Mouse (Mus musculus): ENCODE data around the gene Zfp991.
"Not testable (repeated sequence)": the region's sequence is repeated elsewhere in the genome, so short reads cannot be mapped to it uniquely, and the experiment has no call there.

Gene Zfp991

DNA sequence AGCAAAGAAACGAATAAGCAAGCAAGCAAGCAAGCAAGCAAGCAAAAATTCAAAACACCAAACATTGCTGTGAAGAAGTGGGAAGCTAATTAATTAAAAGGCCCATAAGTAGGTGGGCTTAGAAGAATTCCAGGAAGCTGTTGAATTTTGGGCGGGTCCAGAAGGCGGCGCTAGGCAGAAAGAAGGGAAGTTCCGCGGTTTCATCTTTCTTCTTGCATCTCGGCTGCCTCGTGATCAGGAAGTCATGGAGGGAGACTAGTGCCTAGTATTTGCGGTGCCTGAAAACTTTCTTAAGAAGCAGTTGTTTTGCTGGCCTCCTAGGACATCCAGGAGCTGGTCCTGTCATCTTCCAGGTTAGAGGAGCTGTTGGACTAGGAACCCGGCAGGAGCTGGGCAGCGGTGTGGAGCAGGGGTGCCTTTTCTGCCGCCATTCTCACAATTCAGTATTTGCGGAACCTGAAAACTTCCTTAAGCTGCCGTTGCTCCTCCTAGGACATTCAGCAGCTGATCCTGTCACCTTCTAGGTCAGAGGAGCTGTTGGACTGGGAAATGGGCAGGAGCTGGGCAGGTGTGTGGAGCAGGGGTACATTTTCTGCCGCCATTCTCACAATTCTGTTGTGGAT lies at the start of gene Zfp991:
TSS of gene Zfp991 (plus strand) at position 202 of the 623 bp plus-strand sequence.
- not testable (repeated sequence) for DNase-seq (ENCODE audit: low spot score)

DNA sequence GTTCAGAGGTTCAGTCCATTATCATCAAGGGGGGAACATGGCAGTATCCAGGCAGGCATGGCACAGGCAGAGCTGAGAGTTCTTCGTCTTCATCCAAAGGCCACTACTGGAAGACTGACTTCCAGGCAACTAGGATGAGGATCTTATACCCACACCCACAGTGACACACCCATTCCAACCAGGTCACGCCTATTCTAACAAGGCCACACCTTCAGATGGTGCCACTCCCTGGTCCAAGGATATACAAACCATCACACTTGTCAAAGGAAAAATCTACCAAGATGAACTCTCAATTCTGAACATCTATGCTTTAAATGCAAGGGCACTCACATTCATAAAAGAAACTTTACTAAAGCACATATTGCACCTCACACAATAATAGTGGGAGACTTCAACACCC lies 36.2 kb upstream of the Zfp991 start:
- DNase-seq (ENCODE audit: low spot score) = not testable (repeated sequence)

DNA sequence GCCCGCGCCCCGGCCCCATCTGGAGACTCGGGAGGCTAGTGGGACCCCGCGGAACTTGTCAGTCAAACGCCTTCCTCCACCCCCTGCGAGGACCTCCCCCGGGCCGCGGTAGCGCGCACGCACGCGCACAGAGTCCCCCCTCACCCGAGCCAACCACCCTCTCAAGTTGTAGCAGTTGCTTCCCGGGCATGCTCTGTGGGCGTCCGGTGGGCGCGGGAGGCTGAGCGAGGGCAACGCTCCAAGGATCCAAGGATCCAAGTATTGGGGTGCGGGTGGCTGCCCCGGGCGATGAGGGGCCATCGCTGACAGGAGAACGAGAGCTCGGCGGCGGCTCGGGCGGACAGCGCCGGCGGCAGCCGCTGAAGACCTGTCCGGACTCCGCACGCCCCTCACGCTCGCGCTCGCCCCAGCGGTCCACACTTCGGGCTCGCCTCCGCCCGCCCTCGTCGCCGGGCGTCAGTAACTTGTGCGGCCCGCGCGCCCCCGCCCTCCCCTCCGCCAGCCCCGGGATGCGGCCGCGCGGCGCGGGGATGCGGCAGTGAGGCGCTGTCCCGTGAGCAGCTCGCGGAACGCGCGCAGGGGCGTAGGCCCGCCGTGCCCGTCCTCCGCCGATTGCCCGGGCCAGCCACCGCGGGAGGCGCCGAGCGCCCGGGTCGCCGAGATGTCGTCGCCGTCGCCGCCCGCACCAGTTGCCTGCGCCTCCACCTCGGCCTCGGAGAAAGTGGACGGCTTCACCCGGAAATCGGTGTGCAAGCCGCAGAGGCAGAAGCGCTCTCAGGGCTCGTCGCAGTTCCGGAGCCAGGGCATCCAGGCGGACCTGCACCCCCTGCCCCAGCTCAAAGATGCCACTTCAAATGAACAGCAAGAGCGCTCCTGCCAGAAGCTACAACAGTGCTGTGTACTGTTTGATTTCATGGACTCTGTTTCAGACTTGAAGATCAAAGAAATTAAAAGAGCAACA lies 29.9 kb upstream of the Zfp991 start:
- not testable (repeated sequence) for DNase-seq (ENCODE audit: low spot score)

- DNase-seq (ENCODE audit: low spot score) = not testable (repeated sequence)
Measured at GRCm38 (mm10) chr4:147103814-147104213, 28.0 kb upstream of the Zfp991 start.

GRCm38 (mm10) chr4:147117839-147118238 lies 14.0 kb upstream of the Zfp991 start:
- not testable (repeated sequence) for DNase-seq (ENCODE audit: low spot score)

DNA sequence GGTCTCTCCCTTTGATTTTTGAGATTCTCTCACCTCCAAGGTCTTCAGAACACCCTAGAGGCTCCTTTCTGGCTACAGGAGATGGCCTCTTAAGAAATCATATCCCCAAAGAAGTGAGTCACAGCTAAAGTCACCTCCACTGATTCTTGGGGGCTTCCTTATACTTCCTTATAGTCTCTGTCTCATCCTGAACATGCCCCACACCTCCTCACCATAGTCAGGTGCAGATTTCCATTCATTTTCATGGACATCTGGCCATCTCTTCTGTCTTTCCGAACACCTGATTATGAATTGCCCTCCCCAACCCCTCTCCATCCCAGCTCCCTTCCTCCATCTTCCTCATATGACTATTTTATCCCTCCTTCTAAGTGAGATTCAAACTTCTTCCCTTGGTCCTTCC lies 9.6 kb upstream of the Zfp991 start:
- not testable (repeated sequence) for DNase-seq (ENCODE audit: low spot score)

DNA sequence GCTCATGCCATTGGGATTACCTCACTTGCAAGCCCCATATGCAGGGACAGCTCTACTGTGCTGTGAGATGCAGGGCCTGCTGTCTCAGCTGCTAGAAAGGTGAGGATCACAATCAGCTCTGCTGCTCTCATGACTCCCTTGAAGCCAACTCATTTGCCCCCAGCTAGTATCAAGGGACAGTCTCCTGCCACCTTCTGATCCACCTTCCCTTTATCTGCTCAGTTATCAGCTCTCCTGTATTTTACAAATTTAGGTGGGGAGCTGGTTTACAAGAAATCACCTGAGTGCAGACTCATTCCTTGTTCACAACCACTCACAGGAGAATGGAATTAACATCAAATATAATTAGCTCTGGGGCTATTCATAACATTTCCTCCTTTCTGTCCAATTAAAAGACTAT lies 8.0 kb upstream of the Zfp991 start:
- not testable (repeated sequence) for DNase-seq (ENCODE audit: low spot score)

GRCm38 (mm10) chr4:147124400-147125306 lies 7.2 kb upstream of the Zfp991 start:
- not testable (repeated sequence) for DNase-seq (ENCODE audit: low spot score)

- not testable (repeated sequence) for DNase-seq (ENCODE audit: low spot score)
Measured at GRCm38 (mm10) chr4:147125326-147125725, 6.5 kb upstream of the Zfp991 start.

DNA sequence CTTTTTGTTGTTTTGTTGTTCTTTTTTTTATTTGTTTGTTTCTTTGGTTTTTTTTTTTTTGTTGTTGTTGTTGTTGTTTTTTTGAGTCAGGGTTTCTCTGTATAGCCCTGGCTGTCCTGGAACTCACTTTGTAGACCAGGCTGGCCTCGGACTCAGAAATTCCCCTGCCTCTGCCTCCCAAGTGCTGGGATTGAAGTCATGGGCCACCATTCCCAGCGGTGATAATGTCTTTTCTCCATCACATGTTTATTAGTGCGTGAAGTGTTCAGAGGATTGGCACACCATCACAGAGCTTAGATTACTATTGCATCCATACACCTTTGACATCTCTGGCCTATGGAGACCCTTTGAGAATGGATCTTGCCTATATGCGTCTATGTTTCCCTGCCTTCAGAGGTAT lies 6.0 kb upstream of the Zfp991 start:
- not testable (repeated sequence) for DNase-seq (ENCODE audit: low spot score)

DNA sequence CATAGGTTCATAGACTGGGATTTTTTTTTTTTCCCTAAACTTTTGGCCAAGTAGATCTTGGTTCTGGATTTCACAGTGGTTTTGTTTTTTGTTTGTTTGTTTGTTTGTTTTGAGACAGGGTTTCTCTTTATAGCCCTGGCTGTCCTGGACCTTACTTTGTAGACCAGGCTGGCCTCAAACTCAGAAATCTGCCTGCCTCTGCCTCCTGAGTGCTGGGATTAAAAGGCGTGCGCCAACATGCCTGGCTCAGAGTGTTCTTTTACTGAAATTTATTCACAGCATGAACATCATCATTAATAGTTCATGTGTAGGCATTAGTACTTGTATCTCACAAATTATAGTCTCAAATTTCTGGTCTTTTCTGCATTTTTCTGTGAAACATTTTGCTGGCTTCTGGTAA lies 5.4 kb upstream of the Zfp991 start:
- not testable (repeated sequence) for DNase-seq (ENCODE audit: low spot score)

- not testable (repeated sequence) for DNase-seq (ENCODE audit: low spot score)
Measured at GRCm38 (mm10) chr4:147127137-147127536, 4.7 kb upstream of the Zfp991 start.

GRCm38 (mm10) chr4:147128152-147128551 lies 3.7 kb upstream of the Zfp991 start:
- DNase-seq (ENCODE audit: low spot score) = not testable (repeated sequence)

DNA sequence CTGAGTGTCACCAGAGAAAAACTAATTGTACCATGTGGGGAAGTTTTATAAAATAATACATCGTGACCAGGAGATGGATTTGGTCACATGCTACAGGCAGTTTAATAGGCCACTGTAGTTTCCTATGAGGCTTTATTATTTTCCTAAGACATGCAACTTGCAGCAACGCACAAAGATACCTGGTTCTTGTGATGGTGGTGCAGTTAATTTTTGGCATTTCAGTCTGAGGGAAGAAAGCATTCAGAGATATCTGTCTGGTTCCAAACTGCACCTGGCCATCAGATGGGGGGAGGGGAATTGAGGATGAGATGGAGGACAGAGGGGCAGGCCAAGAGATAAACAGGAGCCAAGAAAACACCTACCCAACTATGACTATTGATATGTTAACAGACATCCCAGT lies 1.8 kb downstream of the Zfp991 start:
- DNase-seq (ENCODE audit: low spot score) = not testable (repeated sequence)

DNA sequence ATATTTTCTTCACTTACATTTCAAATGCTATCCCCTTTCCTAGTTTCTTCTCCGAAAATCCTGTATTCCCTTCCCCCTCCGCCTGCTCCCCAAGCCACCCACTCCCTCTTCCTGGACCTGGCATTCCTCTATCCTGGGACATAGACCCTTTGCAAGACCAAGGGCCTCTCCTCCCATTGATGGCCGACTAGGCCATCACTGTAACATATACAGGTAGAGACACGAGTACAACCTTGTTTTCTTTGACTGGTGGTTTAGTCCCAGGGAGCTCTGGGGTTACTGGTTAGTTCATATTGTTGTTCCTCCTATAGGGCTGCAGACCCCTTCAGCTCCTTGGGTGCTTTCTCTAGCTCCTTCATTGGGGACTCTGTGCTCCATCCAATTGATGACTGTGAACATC lies 9.9 kb downstream of the Zfp991 start:
- DNase-seq (ENCODE audit: low spot score) = not testable (repeated sequence)

GRCm38 (mm10) chr4:147165282-147165681 lies 33.4 kb downstream of the Zfp991 start:
- not testable (repeated sequence) for DNase-seq (ENCODE audit: low spot score)

DNA sequence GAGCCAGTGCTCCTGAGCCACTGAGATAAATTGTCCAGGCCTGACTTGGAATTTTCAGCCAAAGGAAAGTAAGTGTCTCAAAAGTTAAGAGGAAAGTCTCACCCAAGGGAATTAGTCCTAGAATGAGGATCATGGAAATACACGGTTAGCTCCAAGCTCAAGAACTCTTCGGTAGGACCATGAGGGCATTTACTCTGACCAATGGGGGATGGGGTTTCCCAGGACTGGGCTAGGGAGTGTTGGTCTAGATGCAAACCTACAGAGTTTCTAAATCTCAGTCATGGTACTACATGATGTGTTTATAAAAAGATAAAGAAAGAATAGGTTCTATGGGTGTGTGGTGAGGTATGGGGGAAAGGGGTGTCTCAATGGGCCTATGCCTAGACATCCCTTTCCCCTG lies 38.7 kb downstream of the Zfp991 start:
- DNase-seq (ENCODE audit: low spot score) = not testable (repeated sequence)

- DNase-seq (ENCODE audit: low spot score) = not testable (repeated sequence)
Measured at GRCm38 (mm10) chr4:147171557-147171956, 39.7 kb downstream of the Zfp991 start.

GRCm38 (mm10) chr4:147176279-147176880 lies 44.5 kb downstream of the Zfp991 start:
- not testable (repeated sequence) for DNase-seq (ENCODE audit: low spot score)

GRCm38 (mm10) chr4:147181141-147181685 lies 49.4 kb downstream of the Zfp991 start:
- DNase-seq (ENCODE audit: low spot score) = not testable (repeated sequence)
